Mouse (Mus musculus): ENCODE measurements around the gene Mlf2. TPM values are rescaled to one million over a fixed set of nuclear protein-coding genes. Genes with fewer than 3 reads are reported as not detected.

Mlf2 gene
- polyA plus RNA-seq, 1 experiment, result 362 TPM

DNA sequence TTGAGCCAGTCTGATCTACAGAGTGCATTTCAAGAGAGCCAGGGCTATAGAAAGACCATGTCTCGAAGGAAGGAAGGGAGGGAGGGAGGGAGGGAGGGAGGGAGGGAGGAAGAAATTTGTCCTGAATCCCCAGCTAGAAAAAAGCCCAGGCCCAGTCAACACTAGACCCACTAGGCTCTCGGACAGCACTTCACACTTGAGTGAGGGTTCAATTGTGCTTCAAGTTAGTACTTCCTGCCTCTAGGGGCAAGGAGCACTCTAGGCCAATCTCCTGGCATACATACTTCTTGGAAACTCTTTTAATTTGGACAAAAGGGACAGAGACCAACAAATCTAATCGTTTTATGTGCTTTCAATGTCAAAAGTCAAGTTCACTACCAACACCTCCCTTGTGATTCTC, 26.9 kb downstream of the Mlf2 start:
- Histone ChIP-seq H3K36me3 (replicated peaks; ENCODE audit: low read length) (peaks cover 96% of the 10 kb centered on the region), H3K4me3 (replicated peaks) (no peak overlapping the region), H3K27me3 (replicated peaks) (no peaks in the 10 kb centered on the region), H3K4me1 (peaks cover 34% of the 10 kb centered on the region), H3K9me3 (peaks cover 10% of the 10 kb centered on the region)
- TF ChIP-seq GATA1 (IDR thresholded peaks at IDR 0.05; ENCODE audit: borderline replicate concordance, low read length) (no peak), FLI1 (IDR thresholded peaks at IDR 0.05; ENCODE audit: low read length) (no peak)

DNA sequence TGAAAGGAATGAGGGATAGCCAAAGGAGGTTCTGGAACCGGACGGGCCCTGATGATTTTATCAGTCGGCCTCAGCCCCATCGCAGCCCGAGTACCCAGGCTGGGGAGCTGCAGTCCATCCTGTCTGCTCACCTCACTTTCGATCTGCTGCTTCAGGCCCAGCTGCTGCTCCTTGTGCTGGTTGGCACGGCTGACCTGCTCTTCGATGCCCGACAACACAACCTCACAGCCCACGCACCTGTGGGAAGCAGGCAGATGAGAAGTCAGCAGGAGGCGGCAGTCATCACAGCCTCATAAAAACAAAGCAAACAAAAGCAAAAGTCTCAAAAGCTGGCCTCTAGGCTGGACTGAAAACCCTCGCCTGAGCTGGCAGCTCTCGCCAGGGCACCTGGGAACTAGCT, 28.8 kb downstream of the Mlf2 start:
- no peaks in the 10 kb centered on the region for H3K9me3 ChIP-seq
- TF ChIP-seq FLI1 (IDR thresholded peaks at IDR 0.05; ENCODE audit: low read length) (no peak), GATA1 (IDR thresholded peaks at IDR 0.05; ENCODE audit: borderline replicate concordance, low read length) (no peak)
- H3K4me1 ChIP-seq, result peaks cover 48% of the 10 kb centered on the region
- no peaks in the 10 kb centered on the region for H3K27me3 ChIP-seq (replicated peaks)
- peaks cover 85% of the 10 kb centered on the region for H3K36me3 ChIP-seq (replicated peaks; ENCODE audit: low read length)
- H3K4me3 ChIP-seq (replicated peaks), result peak overlapping the region; percentile 18

DNA sequence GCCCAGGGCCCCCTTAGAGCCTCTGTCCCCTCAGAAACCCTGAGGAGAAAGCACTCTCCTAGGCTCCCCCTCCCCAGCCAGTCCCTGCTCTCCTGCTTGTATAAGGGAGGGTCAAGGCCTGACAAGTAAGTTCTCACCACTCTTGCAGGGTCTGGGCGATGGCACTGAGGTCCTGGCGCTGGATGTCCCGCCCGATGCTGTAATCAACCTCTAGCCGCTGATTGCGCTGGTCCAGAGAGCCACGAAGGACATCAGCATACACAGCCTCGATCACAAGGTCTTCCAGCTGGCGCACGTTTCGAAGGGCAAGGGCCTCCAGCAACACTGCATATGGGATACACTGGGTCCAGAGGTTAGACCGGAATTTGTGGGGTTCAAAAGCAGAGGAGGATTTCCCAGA, 29.8 kb downstream of the Mlf2 start:
- TF ChIP-seq GATA1 (IDR thresholded peaks at IDR 0.05; ENCODE audit: borderline replicate concordance, low read length) (no peak), FLI1 (IDR thresholded peaks at IDR 0.05; ENCODE audit: low read length) (no peak)
- H3K36me3 ChIP-seq (replicated peaks; ENCODE audit: low read length), result peaks cover 74% of the 10 kb centered on the region
- H3K27me3 ChIP-seq (replicated peaks), result no peaks in the 10 kb centered on the region
- H3K4me1 ChIP-seq, result peaks cover 51% of the 10 kb centered on the region
- H3K4me3 ChIP-seq (replicated peaks), result no peak overlapping the region
- no peaks in the 10 kb centered on the region for H3K9me3 ChIP-seq

DNA sequence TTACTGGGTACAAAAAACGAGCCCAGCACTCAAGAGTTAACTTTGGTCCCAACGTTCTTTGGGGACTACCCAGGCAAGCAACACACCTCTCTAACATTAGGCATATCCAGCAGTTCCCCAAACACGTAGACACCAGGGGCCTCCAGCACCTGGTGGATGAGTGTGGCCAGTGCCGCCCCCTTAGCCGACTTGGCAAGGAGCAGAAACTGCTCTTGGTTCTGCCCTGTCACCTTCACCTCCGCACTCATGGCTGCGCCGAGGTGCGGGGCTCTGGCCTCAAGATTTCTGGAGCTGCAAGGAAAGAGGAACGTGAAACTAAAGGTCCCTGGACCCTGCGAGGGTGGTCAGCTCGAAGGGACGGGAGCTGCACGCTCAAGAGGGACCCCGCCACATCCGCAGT, 33.5 kb downstream of the Mlf2 start:
- TF ChIP-seq GATA1 (IDR thresholded peaks at IDR 0.05; ENCODE audit: borderline replicate concordance, low read length) (no peak), FLI1 (IDR thresholded peaks at IDR 0.05; ENCODE audit: low read length) (no peak)
- Histone ChIP-seq H3K36me3 (replicated peaks; ENCODE audit: low read length) (peaks cover 51% of the 10 kb centered on the region), H3K4me1 (peaks cover 61% of the 10 kb centered on the region)

GRCm38 (mm10) chr6:124965088-124965719, 34.0 kb downstream of the Mlf2 start, which contains the start of gene Cops7a:
Cops7a (minus strand) TSS chr6:124965538.
- TF ChIP-seq GATA1 (IDR thresholded peaks at IDR 0.05; ENCODE audit: borderline replicate concordance, low read length) (no peak), FLI1 (IDR thresholded peaks at IDR 0.05; ENCODE audit: low read length) (peak; percentile 98)
- H3K4me3 ChIP-seq (replicated peaks), result peak within 1 kb of the TSS; percentile 96
- peaks cover 45% of the 10 kb centered on the region for H3K36me3 ChIP-seq (replicated peaks; ENCODE audit: low read length)
- 0 out of 2 replicates have a peak, but pooled peaks cover 3% of the 10 kb centered on the region for H3K9me3 ChIP-seq
- peaks cover 61% of the 10 kb centered on the region for H3K4me1 ChIP-seq
- no peaks in the 10 kb centered on the region for H3K27me3 ChIP-seq (replicated peaks)

More for the DNA sequence above, 33.5 kb downstream of the Mlf2 start:
- Histone ChIP-seq H3K4me3 (replicated peaks) (peak overlapping the region; percentile 96), H3K27me3 (replicated peaks) (no peaks in the 10 kb centered on the region), H3K9me3 (0 out of 2 replicates have a peak, but pooled peaks cover 3% of the 10 kb centered on the region)

DNA sequence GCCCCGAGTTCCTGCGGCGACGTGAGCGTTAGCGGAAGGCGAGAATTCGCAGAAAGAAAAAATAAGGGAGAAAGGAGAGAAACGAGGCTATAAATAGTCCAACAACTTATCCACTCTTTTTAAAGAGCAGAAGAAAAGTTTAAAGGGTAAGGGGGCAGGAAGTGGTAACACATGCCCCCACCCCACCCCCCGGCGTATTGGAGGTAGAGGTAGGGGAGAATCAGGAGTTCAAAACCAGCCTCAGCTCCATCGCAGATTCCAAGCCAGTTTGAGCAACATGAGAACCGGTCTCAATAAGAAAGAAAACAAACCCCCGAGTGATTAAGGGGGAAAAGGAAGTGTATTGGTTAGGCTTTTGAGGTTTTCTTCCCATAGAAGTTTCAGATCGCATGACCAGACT, 34.6 kb downstream of the Mlf2 start:
- Histone ChIP-seq H3K9me3 (0 out of 2 replicates have a peak, but pooled peaks cover 3% of the 10 kb centered on the region), H3K4me1 (peaks cover 60% of the 10 kb centered on the region), H3K27me3 (replicated peaks) (peaks cover 3% of the 10 kb centered on the region), H3K4me3 (replicated peaks) (peak overlapping the region; percentile 96), H3K36me3 (replicated peaks; ENCODE audit: low read length) (peaks cover 40% of the 10 kb centered on the region)
- TF ChIP-seq FLI1 (IDR thresholded peaks at IDR 0.05; ENCODE audit: low read length) (no peak), GATA1 (IDR thresholded peaks at IDR 0.05; ENCODE audit: borderline replicate concordance, low read length) (no peak)

DNA sequence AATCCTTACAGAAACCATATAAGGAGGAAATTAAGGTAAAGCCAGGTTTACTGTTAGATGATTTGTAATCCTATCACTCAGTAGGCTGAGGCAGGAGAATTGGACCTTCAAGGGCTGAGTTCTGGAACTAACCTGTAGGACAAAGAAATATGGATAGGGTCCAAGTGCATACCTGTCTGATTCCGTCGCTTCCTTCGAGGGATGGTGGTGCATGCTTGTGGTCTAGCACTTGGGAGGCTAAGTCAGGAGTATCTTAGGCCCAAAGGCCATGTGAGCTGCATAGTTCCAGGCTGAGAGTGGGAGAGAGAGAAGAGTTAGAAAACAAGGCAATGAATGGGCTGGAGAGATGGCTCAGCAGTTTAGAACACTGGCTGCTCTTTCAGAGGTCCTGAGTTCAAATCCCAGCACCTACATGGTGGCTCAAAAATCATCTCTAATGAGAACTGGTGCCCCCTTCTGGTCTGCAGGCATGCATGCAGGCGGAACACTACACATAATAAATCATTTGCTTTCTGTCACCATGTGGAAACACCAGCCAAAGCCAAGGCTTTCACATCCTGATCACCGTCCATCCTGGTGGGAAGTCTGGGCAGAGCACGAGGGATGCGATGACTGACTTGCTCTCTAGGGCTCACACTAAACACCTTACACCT, 35.4 kb downstream of the Mlf2 start:
- Histone ChIP-seq H3K27me3 (replicated peaks) (peaks cover 3% of the 10 kb centered on the region), H3K4me3 (replicated peaks) (peak overlapping the region; percentile 96)

GRCm38 (mm10) chr6:124967766-124968165, 36.6 kb downstream of the Mlf2 start:
- Histone ChIP-seq H3K36me3 (replicated peaks; ENCODE audit: low read length) (peaks cover 20% of the 10 kb centered on the region), H3K9me3 (0 out of 2 replicates have a peak, but pooled peaks cover 3% of the 10 kb centered on the region), H3K4me3 (replicated peaks) (no peak overlapping the region), H3K4me1 (peaks cover 43% of the 10 kb centered on the region), H3K27me3 (replicated peaks) (peaks cover 3% of the 10 kb centered on the region)
- TF ChIP-seq FLI1 (IDR thresholded peaks at IDR 0.05; ENCODE audit: low read length) (no peak), GATA1 (IDR thresholded peaks at IDR 0.05; ENCODE audit: borderline replicate concordance, low read length) (no peak)

More for the DNA sequence above, 35.4 kb downstream of the Mlf2 start:
- 0 out of 2 replicates have a peak, but pooled peaks cover 3% of the 10 kb centered on the region for H3K9me3 ChIP-seq
- H3K36me3 ChIP-seq (replicated peaks; ENCODE audit: low read length), result peaks cover 31% of the 10 kb centered on the region
- H3K4me1 ChIP-seq, result peaks cover 52% of the 10 kb centered on the region
- TF ChIP-seq FLI1 (IDR thresholded peaks at IDR 0.05; ENCODE audit: low read length) (no peak), GATA1 (IDR thresholded peaks at IDR 0.05; ENCODE audit: borderline replicate concordance, low read length) (no peak)

Other genes starting within 250 kb of the Mlf2 start
- gene Emg1, start 219.2 kb upstream of the Mlf2 start, polyA plus RNA-seq (2012; ENCODE audit: insufficient read depth, low replicate concordance), result 46.3 and 153 TPM in 2 replicates
- 72.8 and 150 TPM in 2 replicates for gene Phb2, start 219.1 kb upstream of the Mlf2 start, polyA plus RNA-seq (2012; ENCODE audit: insufficient read depth, low replicate concordance)
- 19.9 and 20.1 TPM in 2 replicates for gene Ptpn6, start 192.7 kb upstream of the Mlf2 start, polyA plus RNA-seq (2012; ENCODE audit: insufficient read depth, low replicate concordance)
- gene Grcc10, start 190.0 kb upstream of the Mlf2 start, polyA plus RNA-seq (2012; ENCODE audit: insufficient read depth, low replicate concordance), result 11.7 and 65.2 TPM in 2 replicates
- gene Gm45234, start 175.4 kb upstream of the Mlf2 start, polyA plus RNA-seq (2012; ENCODE audit: insufficient read depth, low replicate concordance), result 43.0 TPM in 1 of 2 replicates, not detected in the other
- 38.5 and 97.6 TPM in 2 replicates for gene Atn1, start 174.9 kb upstream of the Mlf2 start, polyA plus RNA-seq (2012; ENCODE audit: insufficient read depth, low replicate concordance)
- gene Eno2, start 161.7 kb upstream of the Mlf2 start, polyA plus RNA-seq (2012; ENCODE audit: insufficient read depth, low replicate concordance), result 5.8 and 6.2 TPM in 2 replicates
- not detected in 2 replicates for gene Lrrc23, start 151.7 kb upstream of the Mlf2 start, polyA plus RNA-seq (2012; ENCODE audit: insufficient read depth, low replicate concordance)
- 42.5 and 52.2 TPM in 2 replicates for gene Spsb2, start 122.7 kb upstream of the Mlf2 start, polyA plus RNA-seq (2012; ENCODE audit: insufficient read depth, low replicate concordance)
- 74.5 and 552 TPM in 2 replicates for gene Tpi1, start 117.1 kb upstream of the Mlf2 start, polyA plus RNA-seq (2012; ENCODE audit: insufficient read depth, low replicate concordance)
- 35.1 and 61.7 TPM in 2 replicates for gene Usp5, start 101.9 kb upstream of the Mlf2 start, polyA plus RNA-seq (2012; ENCODE audit: insufficient read depth, low replicate concordance)
- gene Cdca3, start 101.8 kb upstream of the Mlf2 start, polyA plus RNA-seq (2012; ENCODE audit: insufficient read depth, low replicate concordance), result 27.2 and 32.4 TPM in 2 replicates
- gene Gnb3, start 91.1 kb upstream of the Mlf2 start, polyA plus RNA-seq (2012; ENCODE audit: insufficient read depth, low replicate concordance), result not detected in 2 replicates
- gene P3h3, start 73.6 kb upstream of the Mlf2 start, polyA plus RNA-seq (2012; ENCODE audit: insufficient read depth, low replicate concordance), result 5.5 TPM in 1 of 2 replicates, not detected in the other
- 0.82 and 7.7 TPM in 2 replicates for gene Gpr162, start 67.4 kb upstream of the Mlf2 start, polyA plus RNA-seq (2012; ENCODE audit: insufficient read depth, low replicate concordance)
- 0.35 TPM in 1 of 2 replicates, not detected in the other for gene Cd4, start 43.2 kb upstream of the Mlf2 start, polyA plus RNA-seq (2012; ENCODE audit: insufficient read depth, low replicate concordance)
- 0.62 TPM in 1 of 2 replicates, not detected in the other for gene Lag3, start 19.7 kb upstream of the Mlf2 start, polyA plus RNA-seq (2012; ENCODE audit: insufficient read depth, low replicate concordance)
- gene Ptms, start 11.3 kb upstream of the Mlf2 start, polyA plus RNA-seq (2012; ENCODE audit: insufficient read depth, low replicate concordance), result 330 and 450 TPM in 2 replicates
- gene Cops7a, start 34.2 kb downstream of the Mlf2 start, polyA plus RNA-seq (2012; ENCODE audit: insufficient read depth, low replicate concordance), result 46.8 and 55.7 TPM in 2 replicates
- gene Pianp, start 65.3 kb downstream of the Mlf2 start, polyA plus RNA-seq (2012; ENCODE audit: insufficient read depth, low replicate concordance), result 2.5 and 7.7 TPM in 2 replicates
- gene Zfp384, start 77.8 kb downstream of the Mlf2 start, polyA plus RNA-seq (2012; ENCODE audit: insufficient read depth, low replicate concordance), result 21.5 and 67.6 TPM in 2 replicates
- 16.8 and 17.7 TPM in 2 replicates for gene Ing4, start 108.4 kb downstream of the Mlf2 start, polyA plus RNA-seq (2012; ENCODE audit: insufficient read depth, low replicate concordance)
- 8.7 and 11.3 TPM in 2 replicates for gene Acrbp, start 118.3 kb downstream of the Mlf2 start, polyA plus RNA-seq (2012; ENCODE audit: insufficient read depth, low replicate concordance)
- gene Lpar5, start 136.5 kb downstream of the Mlf2 start, polyA plus RNA-seq (2012; ENCODE audit: insufficient read depth, low replicate concordance), result 0.62 TPM in 1 of 2 replicates, not detected in the other
- gene Chd4, start 164.6 kb downstream of the Mlf2 start, polyA plus RNA-seq (2012; ENCODE audit: insufficient read depth, low replicate concordance), result 41.8 and 90.6 TPM in 2 replicates
- gene Nop2, start 200.5 kb downstream of the Mlf2 start, polyA plus RNA-seq (2012; ENCODE audit: insufficient read depth, low replicate concordance), result 18.4 and 24.5 TPM in 2 replicates
- 20.6 and 36.4 TPM in 2 replicates for gene Iffo1, start 213.9 kb downstream of the Mlf2 start, polyA plus RNA-seq (2012; ENCODE audit: insufficient read depth, low replicate concordance)
- 5,967 and 19,384 TPM in 2 replicates for gene Gapdh, start 235.1 kb downstream of the Mlf2 start, polyA plus RNA-seq (2012; ENCODE audit: insufficient read depth, low replicate concordance)